Mouse (Mus musculus): ENCODE results near the gene Zfp78.

The Zfp78 gene

DNA sequence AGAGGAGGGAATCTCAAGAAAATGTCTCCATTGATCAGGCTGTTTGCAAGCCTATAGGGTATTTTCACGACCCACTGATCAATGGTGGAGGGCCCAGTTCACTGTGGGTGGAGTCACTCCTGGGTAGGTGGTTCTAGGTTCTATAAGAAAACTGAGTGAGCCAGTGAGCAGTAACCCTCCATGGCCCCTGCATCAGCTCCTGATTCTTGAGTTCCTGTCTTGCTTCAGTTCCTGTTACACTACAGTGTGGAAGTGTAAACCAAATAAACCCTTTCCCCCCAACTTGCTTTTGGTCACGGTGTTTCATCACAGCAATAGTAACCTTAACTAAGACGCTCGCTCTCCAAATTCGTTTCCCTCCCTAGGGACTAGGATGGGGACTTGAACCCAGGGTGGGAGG, 25.9 kb downstream of the Zfp78 start:
- no peak for DNase-seq (ENCODE audit: low spot score)

DNA sequence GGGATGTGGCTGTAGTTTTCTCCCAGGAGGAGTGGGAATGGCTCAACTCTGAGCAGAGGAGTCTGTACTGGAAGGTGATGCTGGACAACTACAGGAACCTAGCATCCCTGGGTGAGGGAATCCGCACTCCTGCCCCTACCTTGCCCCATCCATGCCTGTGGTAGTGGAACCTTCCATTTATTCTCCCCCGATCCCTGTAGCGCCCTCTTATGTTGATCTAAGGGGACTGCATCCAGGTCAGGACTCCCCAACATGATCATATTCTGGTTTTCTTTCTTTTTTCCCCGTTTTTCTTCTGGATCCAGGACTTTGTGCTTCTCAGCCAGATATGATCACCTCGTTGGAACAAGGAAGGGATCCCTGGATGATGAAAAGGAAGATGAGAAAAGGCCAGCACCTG, 26.4 kb downstream of the Zfp78 start:
- no peak for DNase-seq (ENCODE audit: low spot score)

DNA sequence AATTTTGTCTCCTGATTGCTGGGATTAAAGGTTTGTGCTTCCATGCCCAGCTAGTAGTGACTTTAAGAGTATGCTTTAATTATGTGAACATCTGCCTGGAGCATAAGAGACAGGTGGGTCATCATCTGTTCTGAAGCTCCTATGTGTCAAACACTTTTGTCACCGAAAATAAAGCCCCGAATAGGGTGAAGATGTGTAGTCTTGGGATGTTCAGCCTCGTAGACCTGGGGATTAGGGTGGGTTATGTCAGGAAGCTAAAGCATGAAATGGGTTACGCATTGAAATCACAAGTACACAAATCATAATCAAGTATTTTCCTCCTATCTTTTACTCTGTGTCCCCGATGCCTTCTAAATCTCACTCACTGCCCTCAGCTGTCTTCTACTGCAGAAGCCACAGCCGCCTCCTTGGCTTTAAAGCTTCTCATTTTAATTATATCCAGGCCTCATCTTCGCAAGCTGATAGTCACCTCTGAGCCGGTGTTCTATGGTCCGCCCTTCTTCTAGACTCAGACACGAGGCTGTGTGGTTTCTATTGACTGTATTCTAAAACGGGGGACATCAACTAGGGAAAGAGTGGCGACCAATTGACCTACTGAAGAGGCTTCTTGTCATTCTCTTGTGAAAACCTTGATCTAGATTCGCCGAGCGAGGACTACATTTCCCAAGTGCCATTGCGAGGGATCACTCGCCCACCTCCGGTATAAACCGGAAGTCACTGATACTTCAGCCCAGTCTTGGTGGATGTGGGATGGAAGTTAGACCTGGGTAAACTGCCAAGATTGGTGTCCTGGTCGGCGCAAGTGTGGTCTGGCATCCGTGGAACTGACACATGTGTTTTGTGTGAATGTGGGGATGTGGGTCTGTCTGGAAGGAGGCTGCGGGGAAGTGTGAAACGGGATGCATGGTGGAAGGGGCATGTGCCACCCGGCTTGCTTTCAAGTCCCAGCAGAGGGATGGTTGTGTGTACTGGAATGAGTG, 35.2 kb downstream of the Zfp78 start, which contains the start of gene Smim17:
TSS of gene Smim17 (plus strand) at position 720 of the 980 bp plus-strand sequence.
- DNase-seq (ENCODE audit: low spot score): peak; percentile 82

DNA sequence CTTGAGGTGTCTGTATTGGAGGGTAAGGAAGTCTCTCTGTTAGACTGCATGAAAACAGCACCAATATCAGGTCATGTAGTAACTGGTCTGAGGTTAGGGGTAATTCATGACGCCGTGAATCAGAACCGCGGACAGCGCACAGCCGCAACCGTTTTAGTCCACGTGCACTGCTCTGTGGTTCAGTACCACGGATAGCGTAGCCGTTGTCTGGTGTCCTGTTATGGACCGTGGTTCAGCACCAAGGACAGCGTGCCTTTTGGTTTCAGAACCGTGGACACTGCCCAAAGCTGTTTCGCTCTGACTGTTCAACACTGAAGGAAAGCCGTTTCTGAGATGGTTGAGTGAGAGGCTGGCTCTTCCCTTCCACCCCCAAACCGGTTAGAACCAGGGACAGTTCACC, 47.0 kb downstream of the Zfp78 start, which contains the start of gene Gm20715:
TSS of gene Gm20715 (plus strand) at position 235 of the 400 bp plus-strand sequence.
- DNase-seq (ENCODE audit: low spot score): peak; percentile 99

DNA sequence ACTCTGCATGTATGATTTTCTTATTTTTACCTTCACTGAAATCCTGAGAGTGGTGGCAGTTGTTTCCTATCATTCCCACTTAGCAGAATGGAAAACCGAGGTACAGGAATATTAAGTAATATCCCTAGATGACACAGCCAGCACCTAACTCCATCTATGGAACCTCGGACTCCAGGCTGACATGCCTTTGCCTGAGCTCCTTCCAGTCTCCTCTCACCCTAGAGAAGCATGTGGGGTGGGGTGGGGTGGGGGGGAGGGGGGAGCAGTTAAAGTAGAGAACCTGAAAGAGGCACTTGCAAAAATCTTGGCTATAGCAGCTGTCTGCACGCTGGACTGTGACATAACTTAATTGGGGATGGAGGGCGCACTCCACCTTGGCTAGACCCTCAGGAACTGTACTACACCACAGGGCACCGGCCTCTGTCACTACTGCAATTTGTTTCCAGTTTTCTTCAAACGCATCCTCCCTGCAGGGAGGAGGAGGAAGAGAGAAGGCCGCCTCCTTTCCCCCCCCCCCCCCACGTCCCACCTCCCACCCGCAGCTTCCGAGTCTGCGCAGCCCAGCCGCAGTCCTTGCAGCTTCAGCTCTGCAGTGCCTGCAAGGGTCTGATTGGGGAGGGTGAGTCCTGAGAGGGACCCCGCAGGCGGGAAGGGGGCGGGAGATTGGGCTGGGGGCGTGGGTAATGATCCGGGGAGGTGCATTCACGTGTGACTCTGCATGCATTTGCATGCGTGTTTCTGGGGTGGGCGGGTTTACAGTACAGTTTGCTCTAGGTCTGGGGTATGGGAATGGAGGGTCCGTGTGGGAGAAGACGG, 51.8 kb downstream of the Zfp78 start:
- no peak for DNase-seq (ENCODE audit: low spot score)

DNA sequence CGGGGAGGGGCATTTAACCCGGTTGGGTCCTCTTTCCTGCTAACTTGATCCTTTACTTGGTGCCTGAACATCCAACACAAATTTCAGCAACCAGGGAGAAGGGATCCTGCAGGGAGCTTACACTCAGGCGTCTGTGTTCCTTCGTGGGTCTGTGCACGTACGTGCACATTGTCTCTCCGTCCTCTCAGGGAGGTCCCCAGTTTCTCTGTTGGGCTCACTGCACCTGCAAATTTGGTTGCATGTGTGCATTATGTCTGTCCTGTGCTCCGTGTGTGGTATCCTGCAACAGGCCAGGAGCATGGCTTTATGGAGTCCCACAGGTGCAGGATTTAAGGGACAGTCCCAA, 52.3 kb downstream of the Zfp78 start:
- DNase-seq (ENCODE audit: low spot score): no peak

DNA sequence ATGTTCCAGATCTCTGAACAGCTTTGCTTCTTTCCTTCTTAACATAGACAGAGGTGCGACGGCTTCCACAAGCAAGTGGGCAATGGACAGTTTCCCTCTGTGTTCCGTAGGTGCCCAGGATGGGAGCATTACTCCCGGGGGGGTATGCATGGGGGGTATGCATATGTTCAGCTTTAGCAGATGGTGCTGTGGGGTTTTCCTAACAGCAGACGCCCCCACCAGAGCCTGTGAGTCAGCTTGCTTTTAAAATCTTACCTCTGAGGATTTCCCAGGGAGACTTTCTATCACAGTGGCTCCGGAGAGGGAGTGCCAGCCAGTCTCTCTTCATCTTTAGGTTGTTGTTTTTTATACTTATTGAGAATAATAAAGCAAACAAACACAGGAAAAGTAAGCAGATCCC, 56.8 kb downstream of the Zfp78 start:
- DNase-seq (ENCODE audit: low spot score): no peak

GRCm38 (mm10) chr7:6429381-6429780, 66.3 kb downstream of the Zfp78 start:
- no peak for DNase-seq (ENCODE audit: low spot score)

DNA sequence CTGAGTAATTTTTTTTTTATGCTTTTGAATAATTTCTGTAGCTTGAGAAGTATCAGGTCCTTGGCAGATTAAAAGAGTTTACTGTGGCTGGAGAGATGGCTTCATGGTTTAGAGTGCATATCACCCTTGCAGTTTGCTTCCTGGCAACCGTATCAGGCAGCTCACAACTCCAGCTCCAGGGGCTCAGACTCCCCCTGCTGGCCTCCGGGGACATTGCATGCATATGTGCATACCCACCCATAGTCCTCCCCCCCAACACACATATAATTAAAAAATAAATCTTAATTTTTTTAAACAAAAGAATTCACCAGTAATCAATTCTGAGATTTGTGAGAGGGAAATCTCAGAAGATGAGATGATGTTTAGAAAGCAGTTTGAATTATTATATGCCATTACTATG, 67.3 kb downstream of the Zfp78 start:
- DNase-seq (ENCODE audit: low spot score): peak; percentile 28
